Mouse (Mus musculus): ENCODE measurements around the gene Apoa2.
"Not testable (repeated sequence)": the region's sequence is repeated elsewhere in the genome, so short reads cannot be mapped to it uniquely, and the experiment has no call there.

Gene Apoa2

GRCm38 (mm10) chr1:171235791-171236190, 10.9 kb downstream of the Apoa2 start:
- no peak for DNase-seq (ENCODE audit: low read depth)

GRCm38 (mm10) chr1:171237438-171237837, 12.6 kb downstream of the Apoa2 start:
- DNase-seq (ENCODE audit: low read depth), result no peak

- DNase-seq (ENCODE audit: low read depth), result peak; percentile 76
Measured at GRCm38 (mm10) chr1:171238463-171238862, 13.6 kb downstream of the Apoa2 start.

- DNase-seq (ENCODE audit: low read depth), result no peak
Measured at GRCm38 (mm10) chr1:171239992-171240744, 15.3 kb downstream of the Apoa2 start.

GRCm38 (mm10) chr1:171240911-171241310, 16.1 kb downstream of the Apoa2 start:
- no peak for DNase-seq (ENCODE audit: low read depth)

GRCm38 (mm10) chr1:171241952-171242351, 17.1 kb downstream of the Apoa2 start:
- DNase-seq (ENCODE audit: low read depth), result not testable (repeated sequence)

- peak; percentile 41 for DNase-seq (ENCODE audit: low read depth)
Measured at GRCm38 (mm10) chr1:171245353-171245752, 20.5 kb downstream of the Apoa2 start.

- DNase-seq (ENCODE audit: low read depth), result peak; percentile 99
Measured at GRCm38 (mm10) chr1:171246709-171247452, 22.0 kb downstream of the Apoa2 start.

GRCm38 (mm10) chr1:171247453-171247841, 22.6 kb downstream of the Apoa2 start:
- no peak for DNase-seq (ENCODE audit: low read depth)

GRCm38 (mm10) chr1:171247916-171248315, 23.1 kb downstream of the Apoa2 start:
- no peak for DNase-seq (ENCODE audit: low read depth)

GRCm38 (mm10) chr1:171248386-171249226, 23.8 kb downstream of the Apoa2 start:
- DNase-seq (ENCODE audit: low read depth), result no peak

GRCm38 (mm10) chr1:171249913-171250600, 25.2 kb downstream of the Apoa2 start, which contains the start of gene Adamts4:
Gene Adamts4 (plus strand): TSS chr1:171250421.
- peak; percentile 89 for DNase-seq (ENCODE audit: low read depth)

GRCm38 (mm10) chr1:171250680-171251593, 26.1 kb downstream of the Apoa2 start, which contains the start of gene Ndufs2:
Gene Ndufs2 (minus strand): TSS chr1:171251388.
- peak; percentile 70 for DNase-seq (ENCODE audit: low read depth)

GRCm38 (mm10) chr1:171251594-171252324, 26.9 kb downstream of the Apoa2 start:
- peak; percentile 80 for DNase-seq (ENCODE audit: low read depth)

GRCm38 (mm10) chr1:171252415-171252814, 27.6 kb downstream of the Apoa2 start:
- DNase-seq (ENCODE audit: low read depth), result no peak

GRCm38 (mm10) chr1:171256095-171256818, 31.4 kb downstream of the Apoa2 start:
- no peak for DNase-seq (ENCODE audit: low read depth)

GRCm38 (mm10) chr1:171256937-171257548, 32.2 kb downstream of the Apoa2 start:
- peak; percentile 91 for DNase-seq (ENCODE audit: low read depth)

- DNase-seq (ENCODE audit: low read depth), result no peak
Measured at GRCm38 (mm10) chr1:171257781-171258180, 32.9 kb downstream of the Apoa2 start.

- no peak for DNase-seq (ENCODE audit: low read depth)
Measured at GRCm38 (mm10) chr1:171258921-171259320, 34.1 kb downstream of the Apoa2 start.
